Mouse (Mus musculus) heart, embryonic 15.5 days (tissue): Measurements from ENCODE around the gene Metap1. TPM values are rescaled to one million over a fixed set of nuclear protein-coding genes. Genes with fewer than 3 reads are reported as not detected.
A peak's percentile ranks its signal among the peaks of the same experiment; 100 is the strongest.

Source experiments
- ATAC-seq: fragments of 200-750 bp; cut with Nextera tagmentation; replicated peaks from 2 replicates; pipeline ENCODE4 v1.8.0; 2017; ENCODE audit warnings: low read depth, moderate TSS enrichment; ENCODE audit not compliant: insufficient number of reproducible peaks, insufficient read depth, low FRiP score
- H3K27ac ChIP-seq: fragments of 300-500 bp; sonication (generic); 2 replicates; pipeline ENCODE4 v1.5.1; 2015; ENCODE audit warnings: mild to moderate bottlenecking, inconsistent platforms
- H3K27me3 ChIP-seq: fragments of 300-500 bp; sonication (generic); 2 replicates; pipeline ENCODE4 v1.6.1; 2015; ENCODE audit warnings: inconsistent platforms
- H3K36me3 ChIP-seq: fragments of 300-500 bp; sonication (generic); 2 replicates; pipeline ENCODE4 v1.6.1; 2015; ENCODE audit warnings: mild to moderate bottlenecking, inconsistent platforms
- H3K4me1 ChIP-seq: fragments of 300-500 bp; sonication (generic); replicated peaks from 2 replicates; pipeline ENCODE4 v1.6.1; 2015; ENCODE audit warnings: inconsistent platforms
- H3K4me2 ChIP-seq: fragments of 300-500 bp; sonication (generic); 2 replicates; pipeline ENCODE4 v1.6.1; 2015; ENCODE audit warnings: inconsistent platforms, mild to moderate bottlenecking, moderate library complexity
- H3K4me3 ChIP-seq: fragments of 300-500 bp; sonication (generic); 2 replicates; pipeline ENCODE4 v1.5.1; 2015; ENCODE audit warnings: mild to moderate bottlenecking, inconsistent platforms
- H3K9ac ChIP-seq: fragments of 300-500 bp; sonication (generic); 2 replicates; pipeline ENCODE4 v1.6.1; 2015; ENCODE audit warnings: mild to moderate bottlenecking, inconsistent platforms
- H3K9me3 ChIP-seq: fragments of 300-500 bp; sonication (generic); replicated peaks from 2 replicates; pipeline ENCODE4 v1.6.1; 2016; ENCODE audit warnings: inconsistent platforms
- WGBS: fragments of 180-500 bp; shearing (Covaris S2); methylation state at CpG from one replicate; pipeline ENCODE4 v1.1.7; 2015; ENCODE audit warnings: mixed read lengths; 5-methylcytosine and 5-hydroxymethylcytosine counted together
- polyA plus RNA-seq: library from polyadenylated mRNA; unstranded; fragments of >200 nt; fragmentation: Nextera tagmentation; extraction: Ambion mirVana; gene quantifications from 2 replicates; pipeline ENCODE4 v1.2.1, GENCODE M21; 2015

Metap1 gene
- polyA plus RNA-seq, 1 experiment from 2014 or later: 34.4 TPM

GRCm38 (mm10) chr3:138525494-138525893, 36.2 kb upstream of the Metap1 start:
- no peaks in the 10 kb centered on the region for H3K9me3 ChIP-seq
- H3K4me1 ChIP-seq: peaks cover 23% of the 10 kb centered on the region
- no peaks in the 10 kb centered on the region for H3K36me3 ChIP-seq
- WGBS: 69% methylated on average over 8 of the region's 8 CpGs
- no peak overlapping the region for H3K9ac ChIP-seq
- peak overlapping the region; percentile 88; the same call in 1 of the 2 replicates for H3K4me2 ChIP-seq
- H3K27ac ChIP-seq: no peak overlapping the region
- no peaks in the 10 kb centered on the region for H3K27me3 ChIP-seq
- no peak for ATAC-seq
- no peak overlapping the region for H3K4me3 ChIP-seq

GRCm38 (mm10) chr3:138523956-138524355, 34.6 kb upstream of the Metap1 start:
- H3K36me3 ChIP-seq: no peaks in the 10 kb centered on the region
- no peaks in the 10 kb centered on the region for H3K9me3 ChIP-seq
- H3K4me3 ChIP-seq: no peak overlapping the region
- no peak for ATAC-seq
- 95% methylated on average over 4 of the region's 4 CpGs for WGBS
- no peak overlapping the region for H3K9ac ChIP-seq
- H3K27ac ChIP-seq: no peak overlapping the region
- H3K4me1 ChIP-seq: peaks cover 16% of the 10 kb centered on the region
- H3K4me2 ChIP-seq: no peak overlapping the region
- no peaks in the 10 kb centered on the region for H3K27me3 ChIP-seq

GRCm38 (mm10) chr3:138519218-138519617, 29.9 kb upstream of the Metap1 start:
- H3K4me2 ChIP-seq: no peak overlapping the region
- H3K9me3 ChIP-seq: no peaks in the 10 kb centered on the region
- no peaks in the 10 kb centered on the region for H3K27me3 ChIP-seq
- no peaks in the 10 kb centered on the region for H3K4me1 ChIP-seq
- no peak overlapping the region for H3K27ac ChIP-seq
- H3K9ac ChIP-seq: no peak overlapping the region
- H3K4me3 ChIP-seq: no peak overlapping the region
- no peaks in the 10 kb centered on the region for H3K36me3 ChIP-seq
- ATAC-seq: no peak
- 68% methylated on average over 6 of the region's 6 CpGs for WGBS

DNA sequence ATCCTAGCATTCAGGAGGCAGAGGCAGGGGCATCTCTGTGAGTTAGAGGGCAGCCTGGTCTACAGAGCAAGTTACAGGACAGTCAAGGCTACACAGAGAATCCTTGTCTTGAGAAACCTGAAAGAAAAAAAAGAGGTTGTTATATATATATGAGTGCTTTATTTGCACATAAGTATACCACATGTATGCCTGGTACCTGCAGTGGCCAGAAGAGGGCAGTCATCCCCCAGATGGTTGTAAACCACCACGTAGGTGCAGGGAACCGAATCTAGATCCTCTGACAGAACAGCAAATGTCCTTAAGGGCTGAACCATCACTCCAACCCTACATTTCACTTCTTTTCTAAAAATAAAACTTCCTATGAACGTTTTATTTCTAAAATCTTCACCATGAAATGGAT, 28.6 kb upstream of the Metap1 start:
- Histone ChIP-seq H3K4me2 (no peak overlapping the region), H3K4me1 (no peaks in the 10 kb centered on the region), H3K27me3 (no peaks in the 10 kb centered on the region), H3K9ac (no peak overlapping the region), H3K4me3 (no peak overlapping the region), H3K27ac (no peak overlapping the region), H3K9me3 (no peaks in the 10 kb centered on the region), H3K36me3 (no peaks in the 10 kb centered on the region)
- 57% methylated on average over 3 of the region's 3 CpGs for WGBS
- no peak for ATAC-seq

DNA sequence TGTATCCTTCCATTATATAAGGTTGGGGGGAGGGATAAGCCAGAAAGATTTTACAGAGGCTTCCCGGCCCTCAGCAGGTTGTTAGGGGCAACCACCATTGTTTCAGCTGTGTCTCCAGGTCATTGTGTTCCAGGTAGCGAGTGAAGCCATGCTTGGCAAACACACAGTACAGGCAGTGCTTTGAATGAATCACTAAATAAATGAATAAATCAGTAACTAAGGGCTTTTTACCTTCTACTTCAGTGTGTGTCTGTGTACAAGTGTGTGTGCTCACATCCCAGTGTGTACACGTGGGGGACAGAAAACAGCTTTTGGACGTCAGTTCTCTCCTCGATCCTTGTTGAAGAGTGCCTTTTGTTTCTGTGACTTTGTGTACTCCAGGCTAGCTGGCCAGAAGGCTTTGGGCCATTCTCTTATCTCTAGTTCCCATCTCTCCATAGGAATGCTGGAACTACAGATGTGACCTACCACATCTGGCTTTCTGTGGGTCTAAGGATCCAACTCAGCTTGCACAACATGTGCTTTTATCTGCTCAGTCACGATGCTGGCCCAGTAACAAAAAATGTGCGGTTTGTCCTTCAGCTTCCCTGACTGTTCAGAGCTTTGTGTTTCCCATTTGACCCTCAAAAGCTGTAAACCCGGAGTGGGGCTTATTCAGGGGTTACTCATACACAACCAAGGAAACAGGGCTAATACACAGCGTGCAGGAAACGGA, 26.5 kb upstream of the Metap1 start:
- no peak for ATAC-seq
- H3K4me2 ChIP-seq: no peak overlapping the region
- no peak overlapping the region for H3K4me3 ChIP-seq
- H3K27me3 ChIP-seq: no peaks in the 10 kb centered on the region
- H3K9ac ChIP-seq: no peak overlapping the region
- no peaks in the 10 kb centered on the region for H3K9me3 ChIP-seq
- no peaks in the 10 kb centered on the region for H3K36me3 ChIP-seq
- no peak overlapping the region for H3K27ac ChIP-seq
- H3K4me1 ChIP-seq: no peaks in the 10 kb centered on the region
- 66% methylated on average over 10 of the region's 10 CpGs for WGBS

DNA sequence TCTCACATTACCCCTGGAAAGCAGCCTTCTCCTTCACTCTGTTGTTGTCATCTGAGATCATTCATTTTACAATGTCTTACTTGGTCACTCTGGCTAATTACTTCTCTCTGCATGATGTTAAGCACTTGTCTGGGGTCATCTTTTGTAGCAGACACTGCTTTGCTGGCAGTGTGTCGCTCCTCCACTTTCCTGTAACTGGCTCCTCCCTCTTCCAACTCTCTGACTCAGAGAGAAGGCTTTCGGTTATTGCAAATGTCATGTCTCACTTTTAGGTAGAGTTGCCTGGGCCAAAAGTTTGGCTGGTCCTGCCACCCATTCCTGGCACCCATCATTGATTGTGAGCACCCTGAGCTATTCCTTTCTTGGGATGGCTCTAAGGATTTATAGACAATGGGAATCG, 25.4 kb upstream of the Metap1 start:
- 61% methylated on average over 3 of the region's 3 CpGs for WGBS
- no peaks in the 10 kb centered on the region for H3K9me3 ChIP-seq
- no peak for ATAC-seq

DNA sequence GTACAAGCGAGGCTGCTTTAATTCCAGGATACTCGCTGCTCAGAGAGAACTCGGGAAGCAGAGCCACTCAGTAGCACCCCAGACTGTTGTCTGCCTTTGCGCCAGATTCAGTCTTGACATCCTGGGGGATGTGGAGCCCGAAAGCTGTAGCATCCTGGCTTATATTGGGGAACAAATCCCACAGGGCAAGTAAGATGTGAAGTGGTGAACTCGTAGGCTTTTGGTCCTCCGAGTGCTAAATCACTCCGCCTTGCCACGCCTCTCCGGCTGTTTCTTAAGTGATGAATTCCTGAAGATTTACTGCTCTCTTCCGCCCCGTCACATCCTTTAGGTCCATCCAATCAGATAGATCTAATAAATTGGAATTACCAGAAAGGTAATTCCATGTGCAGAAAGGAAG, 23.9 kb upstream of the Metap1 start:
- no peak overlapping the region for H3K4me2 ChIP-seq
- H3K9ac ChIP-seq: no peak overlapping the region
- H3K9me3 ChIP-seq: no peaks in the 10 kb centered on the region
- H3K27ac ChIP-seq: no peak overlapping the region
- H3K36me3 ChIP-seq: no peaks in the 10 kb centered on the region
- 71% methylated on average over 12 of the region's 12 CpGs for WGBS
- no peaks in the 10 kb centered on the region for H3K4me1 ChIP-seq
- no peak overlapping the region for H3K4me3 ChIP-seq
- ATAC-seq: no peak
- H3K27me3 ChIP-seq: no peaks in the 10 kb centered on the region

More for the DNA sequence above, 25.4 kb upstream of the Metap1 start:
- H3K27ac ChIP-seq: no peak overlapping the region
- no peak overlapping the region for H3K4me2 ChIP-seq
- H3K27me3 ChIP-seq: no peaks in the 10 kb centered on the region
- H3K9ac ChIP-seq: no peak overlapping the region
- H3K4me1 ChIP-seq: no peaks in the 10 kb centered on the region
- H3K4me3 ChIP-seq: no peak overlapping the region
- H3K36me3 ChIP-seq: no peaks in the 10 kb centered on the region

GRCm38 (mm10) chr3:138510471-138510870, 21.2 kb upstream of the Metap1 start:
- Histone ChIP-seq H3K4me1 (no peaks in the 10 kb centered on the region), H3K36me3 (no peaks in the 10 kb centered on the region), H3K4me2 (no peak overlapping the region), H3K27me3 (no peaks in the 10 kb centered on the region), H3K9me3 (no peaks in the 10 kb centered on the region), H3K27ac (no peak overlapping the region), H3K4me3 (no peak overlapping the region), H3K9ac (no peak overlapping the region)
- ATAC-seq: no peak
- 77% methylated on average over 5 of the region's 5 CpGs for WGBS

DNA sequence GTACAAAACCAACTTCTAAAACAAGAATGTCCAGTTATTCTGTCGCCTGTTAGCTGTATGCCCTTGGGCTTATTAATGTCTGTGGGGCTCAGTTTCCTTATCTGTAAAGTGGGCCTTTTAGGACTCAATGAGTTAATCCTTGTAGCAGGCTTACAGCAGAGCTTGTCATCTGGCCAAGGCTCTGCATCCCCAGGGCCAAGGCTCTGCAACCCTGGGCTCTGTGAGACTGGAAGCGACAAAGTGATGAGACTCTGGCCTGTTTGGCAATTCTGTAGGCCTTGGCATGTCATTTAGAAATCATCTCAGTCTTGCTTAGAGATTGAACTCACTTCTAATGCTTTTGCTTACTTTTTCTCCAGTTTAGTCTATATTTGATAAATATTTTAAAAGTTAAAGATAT, 20.3 kb upstream of the Metap1 start:
- 73% methylated on average over 2 of the region's 2 CpGs for WGBS
- Histone ChIP-seq H3K4me1 (no peaks in the 10 kb centered on the region), H3K9me3 (no peaks in the 10 kb centered on the region)

GRCm38 (mm10) chr3:138506749-138507148, 17.4 kb upstream of the Metap1 start:
- no peaks in the 10 kb centered on the region for H3K9me3 ChIP-seq
- WGBS: 52% methylated on average over 6 of the region's 6 CpGs
- H3K27ac ChIP-seq: no peak overlapping the region
- H3K36me3 ChIP-seq: no peaks in the 10 kb centered on the region
- no peak overlapping the region for H3K4me3 ChIP-seq
- H3K4me1 ChIP-seq: no peaks in the 10 kb centered on the region; the same call in 1 of the 2 replicates
- no peaks in the 10 kb centered on the region for H3K27me3 ChIP-seq
- H3K9ac ChIP-seq: no peak overlapping the region
- ATAC-seq: no peak
- H3K4me2 ChIP-seq: no peak overlapping the region

More for the DNA sequence above, 20.3 kb upstream of the Metap1 start:
- H3K4me2 ChIP-seq: no peak overlapping the region
- ATAC-seq: no peak
- no peak overlapping the region for H3K27ac ChIP-seq
- no peak overlapping the region for H3K9ac ChIP-seq
- H3K36me3 ChIP-seq: no peaks in the 10 kb centered on the region
- no peak overlapping the region for H3K4me3 ChIP-seq
- H3K27me3 ChIP-seq: no peaks in the 10 kb centered on the region

DNA sequence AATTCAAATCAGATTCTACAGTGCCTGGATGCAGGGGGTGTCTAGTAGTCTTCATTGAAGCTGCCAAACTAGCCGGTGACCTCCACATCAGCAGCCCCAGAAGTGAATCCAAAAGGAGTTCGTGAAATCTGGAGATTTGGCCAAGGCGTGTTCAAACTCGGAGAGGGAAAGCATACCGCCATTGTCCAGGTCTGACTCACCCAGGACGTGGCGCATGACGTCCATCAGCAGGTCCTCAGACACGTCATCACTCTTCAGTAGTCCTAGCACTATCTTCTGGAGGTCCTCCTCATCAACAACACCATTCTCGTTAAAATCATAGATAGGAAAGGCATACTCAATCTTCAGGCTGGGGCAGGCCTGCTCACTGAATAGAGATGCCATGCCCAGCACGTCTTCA, 14.4 kb upstream of the Metap1 start:
- Histone ChIP-seq H3K36me3 (no peaks in the 10 kb centered on the region), H3K9ac (no peak overlapping the region), H3K4me1 (no peaks in the 10 kb centered on the region; the same call in 1 of the 2 replicates), H3K9me3 (no peaks in the 10 kb centered on the region), H3K27ac (no peak overlapping the region), H3K4me2 (peak overlapping the region; percentile 23; the same call in 1 of the 2 replicates), H3K27me3 (no peaks in the 10 kb centered on the region), H3K4me3 (no peak overlapping the region)
- peak; percentile 43; the same call in 1 of the 2 replicates for ATAC-seq
- WGBS: 33% methylated on average over 11 of the region's 11 CpGs
